Mouse (Mus musculus) lung, postnatal 0 days (tissue): ENCODE results near the gene Tgfbr2.

Experiments used
- CTCF ChIP-seq: IDR thresholded peaks from 2 replicates; pipeline ENCODE4 v1.5.1; 2016; ENCODE audit warnings: antibody characterized with exemption, mild to moderate bottlenecking
- EP300 ChIP-seq: IDR thresholded peaks from 2 replicates; pipeline ENCODE4 v1.6.1; 2016; ENCODE audit warnings: antibody characterized with exemption, mild to moderate bottlenecking, control low read depth

DNA sequence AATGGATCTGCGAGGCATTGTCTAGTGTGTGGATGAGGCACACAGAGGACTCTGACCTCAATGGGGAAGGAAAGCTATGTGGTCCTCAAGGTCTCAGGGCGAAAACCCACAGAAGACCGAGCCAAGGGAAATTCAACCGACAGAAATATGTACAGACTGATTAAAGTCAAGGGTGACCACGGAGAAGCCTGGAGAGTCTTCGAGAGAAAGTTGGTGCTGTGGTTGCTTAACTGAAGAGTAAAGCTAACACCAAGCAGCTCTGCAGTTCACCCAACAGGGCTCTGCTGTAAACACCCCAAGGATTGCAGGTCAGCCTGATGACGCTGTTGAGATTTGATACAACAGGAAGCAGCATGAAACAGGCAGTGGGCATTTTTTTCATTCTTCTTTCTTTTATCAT is 14.3 kb downstream of the Tgfbr2 start:
- TF ChIP-seq CTCF: no peak
- TF ChIP-seq EP300: no peak
